Mouse (Mus musculus): Measurements from ENCODE around the gene Cald1. TPM values are rescaled to one million over a fixed set of nuclear protein-coding genes. Genes with fewer than 3 reads are reported as not detected.

Cald1 gene
- polyA plus RNA-seq (2017; shearing (Covaris generic)), result not detected

DNA sequence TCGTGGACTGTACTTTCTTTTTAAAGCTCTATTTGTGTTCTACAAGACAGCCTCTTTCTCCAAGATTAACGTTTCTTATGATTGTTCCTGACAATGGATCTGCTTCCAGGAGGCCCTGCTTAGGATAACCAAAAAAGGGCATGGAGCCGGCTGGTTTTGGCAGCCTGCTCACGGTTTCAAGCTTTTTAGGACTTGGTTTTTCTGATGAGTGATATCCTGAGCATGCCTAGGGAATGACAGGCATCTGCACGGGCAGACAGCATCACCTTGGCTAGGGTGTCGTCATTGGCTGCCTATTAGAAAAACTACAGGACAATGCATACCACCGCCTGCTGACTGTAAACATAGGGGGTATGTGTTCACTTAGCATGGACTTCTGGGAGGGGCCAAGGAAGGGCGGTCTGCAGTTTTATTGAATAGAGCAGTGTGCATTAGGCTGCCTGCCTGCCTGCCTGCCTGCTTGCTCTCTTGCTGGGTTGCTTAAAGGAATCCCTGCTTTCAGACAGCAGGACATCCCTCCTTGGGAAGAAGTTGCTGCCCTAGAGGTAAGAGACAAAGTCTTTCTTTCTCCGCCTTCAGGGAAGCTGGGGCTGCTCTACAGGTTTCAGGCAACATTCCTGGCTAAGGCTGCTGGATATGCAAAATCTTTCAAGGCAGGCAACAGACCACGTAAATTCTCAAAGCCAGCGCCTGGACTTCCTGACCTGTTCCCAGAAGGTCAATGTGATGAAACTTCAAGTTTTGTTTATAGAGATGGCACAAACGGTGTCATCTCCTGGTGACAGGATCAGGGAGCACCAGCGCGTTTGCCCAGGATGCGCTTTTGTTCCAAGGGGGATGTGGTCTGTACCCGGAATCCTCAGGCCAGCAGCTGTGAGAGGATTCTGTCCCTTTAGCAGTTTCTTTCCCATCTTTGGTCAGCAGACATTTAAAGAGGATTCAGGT, at the start of gene Cald1:
Gene Cald1, plus strand, starts transcription at position 380 of the 945 bp plus-strand sequence.

DNA sequence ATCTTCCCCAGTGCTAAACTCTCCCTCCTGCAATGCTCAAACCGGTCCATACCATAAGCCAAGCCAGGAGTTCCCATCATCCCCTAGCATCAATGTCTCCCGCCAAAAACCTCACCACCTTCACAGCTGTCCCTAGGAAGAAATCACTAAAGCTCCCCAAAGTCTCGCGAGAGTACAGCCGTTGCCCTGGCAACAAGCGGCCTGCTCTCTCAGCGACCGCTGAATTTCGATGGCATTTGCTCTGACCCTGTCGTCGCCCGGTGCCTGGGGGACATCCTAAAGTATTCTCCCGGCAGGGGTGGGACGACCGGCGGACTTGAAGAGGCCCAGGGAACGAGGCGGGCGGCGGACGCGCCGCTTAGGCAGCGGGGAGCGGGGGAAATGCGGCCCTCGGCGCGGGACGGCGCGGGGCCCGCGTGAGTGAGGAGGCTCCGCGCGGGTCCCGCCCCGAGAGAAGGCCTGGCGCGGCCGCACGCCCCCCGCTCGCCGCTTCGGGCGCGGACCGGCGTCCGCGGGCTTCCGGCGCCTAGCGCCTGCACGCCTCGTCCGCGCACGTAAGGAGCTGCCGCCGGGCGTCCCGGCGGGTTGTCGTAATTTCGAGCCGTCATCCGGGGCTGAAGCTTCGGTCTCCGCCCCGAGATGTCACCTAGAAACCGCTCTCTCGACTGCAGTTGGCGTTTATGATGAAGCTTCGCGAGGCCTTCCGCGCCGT, 182.1 kb downstream of the Cald1 start, which contains the start of gene Agbl3:
Gene Agbl3, plus strand, starts transcription at position 202 of the 712 bp plus-strand sequence.

Other genes with a start within 250 kb of the Cald1 start
- gene Akr1b8, start 244.4 kb upstream of the Cald1 start, polyA plus RNA-seq (2017; shearing (Covaris generic)), result 0.28 TPM
- gene Akr1b10, start 214.3 kb upstream of the Cald1 start, polyA plus RNA-seq (2017; shearing (Covaris generic)), result 57.5 TPM
- gene Akr1b7, start 186.2 kb upstream of the Cald1 start, polyA plus RNA-seq (2017; shearing (Covaris generic)), result not detected
- gene Bpgm, start 122.3 kb upstream of the Cald1 start, polyA plus RNA-seq (2017; shearing (Covaris generic)), result 31.1 TPM
- 1.2 TPM for gene Agbl3, start 181.9 kb downstream of the Cald1 start, polyA plus RNA-seq (2017; shearing (Covaris generic))